Mouse (Mus musculus): ENCODE results near the gene Mturn.

DNA sequence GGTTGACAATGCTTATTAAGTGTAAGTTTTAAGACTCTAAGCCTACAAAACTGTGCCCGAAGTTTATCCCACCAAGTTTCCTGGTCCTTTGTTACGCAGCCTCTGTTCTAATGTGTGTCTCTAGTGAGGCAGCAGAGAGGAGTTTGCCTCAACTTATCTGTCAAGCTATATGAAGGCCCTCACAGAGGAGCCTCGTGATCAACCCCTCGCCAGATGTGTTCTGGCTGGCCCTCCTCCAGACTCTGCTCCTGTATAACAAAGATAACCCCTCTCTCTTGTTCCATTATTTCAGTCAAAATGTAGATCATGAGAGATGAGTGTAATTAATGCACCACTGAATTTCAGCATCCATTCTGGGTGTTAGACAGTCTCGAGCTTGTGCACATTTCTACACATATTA is 1.7 kb upstream of the Mturn start:
- no peak for TF ChIP-seq POLR2A (IDR thresholded peaks at IDR 0.05; ENCODE audit: borderline replicate concordance, extremely low read depth, insufficient read depth, insufficient read length, poor library complexity, severe bottlenecking)
- no peak for TF ChIP-seq CTCF (IDR thresholded peaks at IDR 0.05; ENCODE audit: borderline replicate concordance, extremely low read depth, insufficient read depth, insufficient read length)
